In genomic region chr14:21748142-21748870, GRCm38 (mm10) we compare ENCODE assay signal across 9 mouse cellular contexts. TPM values are rescaled to one million over a fixed set of nuclear protein-coding genes. Genes with fewer than 3 reads are reported as not detected.
DNase-seq lines count a peak whose midpoint lies in the region; ATAC-seq and TF ChIP-seq lines count a peak whose summit lies in the region.
"Had no signal": no experiment of that assay in that cellular context is flagged by ENCODE, and none has a peak within 500 bp of the region (broad histone marks: within the 10 kb centered on the region; RNA-seq: fewer than 3 reads in every experiment).

No protein-coding gene starts in this region.

- peak; percentile 35 for DNase-seq in heart, adult 8-10 months (ENCODE audit: low spot score)
- DNase-seq in heart, postnatal 25 days (ENCODE audit: low spot score) = no peak
- peak; percentile 69 for DNase-seq in right cerebral cortex, postnatal 14 days
- DNase-seq in right cerebral cortex, postnatal 25 days = no peak
- DNase-seq in adrenal gland, postnatal 10 days = peak; percentile 75
- DNase-seq in gastrocnemius, adult 18-20 months (ENCODE audit: low spot score) = peak; percentile 72
- DNase-seq in lung, adult 2 months = peak; percentile 56

- H3K4me3 ChIP-seq in lung, adult 2 months (replicated peaks; ENCODE audit: extremely low read depth, low read depth, low read length) = no peak overlapping the region

- intact Hi-C loops in heart, postnatal 25 days (cut with DNase I) = loop anchor here (5.0 kb wide), 1 partner anchor 251 kb away; no protein-coding TSS in a partner anchor

- H3K4me1 ChIP-seq in lung, adult 2 months (ENCODE audit: control insufficient read depth, insufficient read depth, low read length) = 0 out of 2 replicates have a peak, but pooled peaks cover 2% of the 10 kb centered on the region

- TF ChIP-seq CTCF in lung, adult 2 months (IDR thresholded peaks at IDR 0.05; ENCODE audit: insufficient read depth, low read length) = no peak

- no peak for TF ChIP-seq POLR2A in lung, adult 2 months (IDR thresholded peaks at IDR 0.05; ENCODE audit: borderline replicate concordance, extremely low read depth, low read depth, low read length)

- WGBS in lung, adult 2 months = 39% methylated on average over 15 of the region's 15 CpGs

- ATAC-seq in granulocyte monocyte progenitor cell, adult 5-6 weeks (replicated peaks; ENCODE audit: poor library complexity, severe bottlenecking) = no peak

RNA-seq across cellular contexts. Expression of gene Samd8, which starts 2.0 kb away (rescaled TPM):
- 10 to 100 TPM; 29.6 to 38.3 (median 33.6) TPM for total RNA-seq in heart, adult 8-10 months (2022)
- total RNA-seq in heart, postnatal 25 days (2021) = 10 to 100 TPM; 26.1 to 28.5 TPM
- total RNA-seq in adrenal gland, postnatal 10 days (2021) = 10 to 100 TPM; 26.3 to 29.8 TPM
- 10 to 100 TPM; 62.7 to 63.1 TPM for total RNA-seq in gastrocnemius, adult 18-20 months (2021)
- 12.1 and 13.3 TPM in 2 replicates for polyA plus RNA-seq in lung, adult 2 months (2012; rRNA removed)
- 5.1 and 10.8 TPM in 2 replicates for total RNA-seq in granulocyte monocyte progenitor cell, adult 5-6 weeks (2014; fragmentation: Nextera tagmentation)
- total RNA-seq in granulocyte monocyte progenitor cell, adult 5-6 weeks (2017) = 4.6 and 7.5 TPM in 2 replicates

RNA-seq across cellular contexts. Expression of gene Dusp13, which starts 2.7 kb away (rescaled TPM):
- 1 to 10 TPM; 1.4 to 3.6 (median 2.5) TPM for total RNA-seq in heart, adult 8-10 months (2022)
- under 1 TPM; 0.34 to 0.39 TPM for total RNA-seq in heart, postnatal 25 days (2021)
- total RNA-seq in adrenal gland, postnatal 10 days (2021) = 1 to 10 TPM in 1 of 2 experiments, under 1 TPM in 1; 0.36 to 3.4 TPM
- 100 to 1,000 TPM; 215 to 238 TPM for total RNA-seq in gastrocnemius, adult 18-20 months (2021)
- polyA plus RNA-seq in lung, adult 2 months (2012; rRNA removed) = 0.52 and 6.7 TPM in 2 replicates
- total RNA-seq in granulocyte monocyte progenitor cell, adult 5-6 weeks (2014; fragmentation: Nextera tagmentation) = not detected in 2 replicates
- not detected in 2 replicates for total RNA-seq in granulocyte monocyte progenitor cell, adult 5-6 weeks (2017)
- total RNA-seq: hematopoietic stem cell, adult 5-6 weeks had no signal

RNA-seq across cellular contexts. Expression of gene Dupd1, which starts 33.9 kb away (rescaled TPM):
- under 1 TPM in 2 of 4 experiments, not detected in 2; 0.37 to 0.47 TPM for total RNA-seq in heart, adult 8-10 months (2022)
- total RNA-seq in heart, postnatal 25 days (2021) = not detected
- total RNA-seq in adrenal gland, postnatal 10 days (2021) = 1 to 10 TPM; 2.1 to 4.1 TPM
- total RNA-seq in gastrocnemius, adult 18-20 months (2021) = 10 to 100 TPM; 33.4 to 36.0 TPM
- 1.6 TPM in 1 of 2 replicates, not detected in the other for polyA plus RNA-seq in lung, adult 2 months (2012; rRNA removed)
- total RNA-seq in granulocyte monocyte progenitor cell, adult 5-6 weeks (2014; fragmentation: Nextera tagmentation) = not detected in 2 replicates
- total RNA-seq in granulocyte monocyte progenitor cell, adult 5-6 weeks (2017) = not detected in 2 replicates
- total RNA-seq: hematopoietic stem cell, adult 5-6 weeks had no signal

Comparison
In these comparisons a context has a peak if more than half of its experiments do, and no peak if none do; other contexts are left out.
1. DNase-seq: peak in heart, adult 8-10 months (single experiment), right cerebral cortex, postnatal 14 days (single experiment), adrenal gland, postnatal 10 days (single experiment), gastrocnemius, adult 18-20 months (single experiment) and lung, adult 2 months (single experiment); none in heart, postnatal 25 days (single experiment) and right cerebral cortex, postnatal 25 days (single experiment).
2. RNA of gene Dusp13, which starts 2.7 kb away (total RNA-seq): 215 to 238 TPM in gastrocnemius, adult 18-20 months; 1.4 to 3.6 TPM in heart, adult 8-10 months, 0.36 to 3.4 TPM in adrenal gland, postnatal 10 days, 0.34 to 0.39 TPM in heart, postnatal 25 days and not detected in granulocyte monocyte progenitor cell, adult 5-6 weeks; every median in the first group is over 10 times any median in the second.
3. RNA of gene Dupd1, which starts 33.9 kb away (total RNA-seq): 33.4 to 36.0 TPM in gastrocnemius, adult 18-20 months; 2.1 to 4.1 TPM in adrenal gland, postnatal 10 days, 0.37 to 0.47 TPM in heart, adult 8-10 months, not detected in heart, postnatal 25 days and not detected in granulocyte monocyte progenitor cell, adult 5-6 weeks; every median in the first group is over 4 times any median in the second.